Mouse (Mus musculus) thymus, postnatal 10 days (tissue): ENCODE measurements around the gene Nhsl2.

Experiments used
- DNase-seq, 2 experiments: peaks; one replicate each; pipeline ENCODE4 v3.0.0; 2021; ENCODE audit warnings: low spot score in 2 of 2

Gene Nhsl2

GRCm38 (mm10) chrX:101902597-101902996, 53.4 kb downstream of the Nhsl2 start:
- no peak for DNase-seq

GRCm38 (mm10) chrX:101907301-101907700, 58.1 kb downstream of the Nhsl2 start:
- DNase-seq = no peak

GRCm38 (mm10) chrX:101929131-101929530, 79.9 kb downstream of the Nhsl2 start:
- no peak for DNase-seq

GRCm38 (mm10) chrX:101930301-101930700, 81.1 kb downstream of the Nhsl2 start:
- DNase-seq = no peak

- no peak for DNase-seq
These were observed 81.8 kb downstream of the Nhsl2 start for GRCm38 (mm10) chrX:101931016-101931415.

- DNase-seq = no peak
These were observed 83.1 kb downstream of the Nhsl2 start for GRCm38 (mm10) chrX:101932244-101932643.

GRCm38 (mm10) chrX:101933346-101933745, 84.2 kb downstream of the Nhsl2 start:
- no peak for DNase-seq

GRCm38 (mm10) chrX:101935291-101935840, 86.2 kb downstream of the Nhsl2 start:
- DNase-seq = no peak

- DNase-seq = no peak
These were observed 90.3 kb downstream of the Nhsl2 start for GRCm38 (mm10) chrX:101939486-101939885.

- peak in 1 of 2 experiments; percentile 47 for DNase-seq
These were observed 93.3 kb downstream of the Nhsl2 start for GRCm38 (mm10) chrX:101942461-101942896.

GRCm38 (mm10) chrX:101943743-101944142, 94.6 kb downstream of the Nhsl2 start:
- DNase-seq = no peak

- no peak for DNase-seq
These were observed 95.7 kb downstream of the Nhsl2 start for GRCm38 (mm10) chrX:101944761-101945330.

GRCm38 (mm10) chrX:101952436-101952835, 103.3 kb downstream of the Nhsl2 start:
- DNase-seq = no peak

GRCm38 (mm10) chrX:101953256-101953655, 104.1 kb downstream of the Nhsl2 start:
- no peak for DNase-seq

GRCm38 (mm10) chrX:101953787-101954491, 104.8 kb downstream of the Nhsl2 start:
- peak; percentile 79 to 83 for DNase-seq

- no peak for DNase-seq
These were observed 105.3 kb downstream of the Nhsl2 start for GRCm38 (mm10) chrX:101954492-101954851.

GRCm38 (mm10) chrX:101961848-101962247, 112.7 kb downstream of the Nhsl2 start:
- DNase-seq = no peak

GRCm38 (mm10) chrX:101963711-101964110, 114.5 kb downstream of the Nhsl2 start:
- no peak for DNase-seq

GRCm38 (mm10) chrX:101973028-101973427, 123.8 kb downstream of the Nhsl2 start:
- no peak for DNase-seq

- DNase-seq = no peak
These were observed 127.7 kb downstream of the Nhsl2 start for GRCm38 (mm10) chrX:101976931-101977330.

GRCm38 (mm10) chrX:101978861-101979260, 129.7 kb downstream of the Nhsl2 start:
- DNase-seq = no peak

- DNase-seq = no peak
These were observed 130.1 kb downstream of the Nhsl2 start for GRCm38 (mm10) chrX:101979267-101979666.

GRCm38 (mm10) chrX:101980586-101980985, 131.4 kb downstream of the Nhsl2 start:
- no peak for DNase-seq
